Mouse (Mus musculus) MEL-GATA-1-ER (cell line): Measurements from ENCODE around the gene Gm6169.
"Not testable (repeated sequence)": the region's sequence is repeated elsewhere in the genome, so short reads cannot be mapped to it uniquely, and the experiment has no call there.

Experiments used
- DNase-seq: peaks from one replicate; pipeline ENCODE4 v3.0.0-alpha.2; 2012; ENCODE audit warnings: low read depth; ENCODE audit errors: extremely low read depth

The Gm6169 gene

DNA sequence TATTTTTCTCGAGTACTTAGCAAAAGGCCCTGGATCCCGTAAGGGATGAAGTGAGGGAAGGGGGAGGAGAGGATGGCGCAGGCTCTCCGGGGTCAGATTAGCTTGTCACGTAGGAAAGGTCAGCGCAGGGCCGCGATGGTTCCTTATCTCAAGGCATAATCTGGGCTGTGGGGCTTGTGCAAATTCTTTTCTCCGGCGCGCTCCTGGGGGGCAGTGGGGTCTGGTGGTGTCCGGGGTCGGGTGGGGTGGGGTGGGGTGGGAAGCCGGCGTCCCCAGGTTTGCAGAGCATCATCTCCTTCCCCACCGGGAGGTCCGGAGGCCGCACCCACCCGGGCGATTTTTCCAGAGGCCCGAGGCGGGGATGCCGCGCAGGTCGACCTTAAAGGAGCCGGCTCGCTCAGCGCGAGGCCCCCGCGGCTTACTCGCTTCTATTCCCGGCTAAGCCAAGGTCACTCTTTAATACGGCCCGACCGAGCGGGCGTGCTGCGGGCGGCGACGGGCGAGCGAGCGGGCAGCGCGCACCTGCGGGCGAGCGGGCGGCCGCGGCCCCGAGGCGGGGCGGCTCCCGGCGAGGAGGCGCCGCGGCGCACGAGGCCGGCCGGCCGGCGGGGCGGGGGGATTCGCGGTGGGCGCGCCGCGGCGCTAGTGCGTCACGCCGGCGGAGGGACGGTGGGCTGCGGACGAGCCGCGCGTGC is 28.0 kb downstream of the Gm6169 start:
- DNase-seq, result no peak

- no peak for DNase-seq
Observed at GRCm38 (mm10) chr13:97068151-97068550, 30.9 kb downstream of the Gm6169 start.

DNA sequence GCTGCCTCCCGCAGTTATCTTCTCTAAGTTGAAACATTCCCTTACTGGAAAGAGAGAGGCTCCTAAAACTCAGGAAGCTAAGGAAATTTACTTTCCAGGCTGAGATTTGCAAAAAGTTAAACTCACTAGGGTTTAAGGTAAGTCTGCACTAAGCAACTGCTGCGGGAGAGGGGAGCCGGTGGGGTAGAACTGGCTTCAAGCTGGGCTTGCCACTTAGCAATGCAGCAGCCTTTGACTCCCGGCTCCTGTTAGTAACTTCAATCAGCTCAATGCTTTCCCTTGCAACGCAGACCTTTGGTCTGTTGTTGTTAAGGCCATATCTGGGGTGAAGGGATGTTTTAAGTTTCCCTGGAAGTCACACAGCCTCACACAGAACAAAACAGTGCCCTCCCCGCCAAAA is 31.3 kb downstream of the Gm6169 start:
- no peak for DNase-seq

DNA sequence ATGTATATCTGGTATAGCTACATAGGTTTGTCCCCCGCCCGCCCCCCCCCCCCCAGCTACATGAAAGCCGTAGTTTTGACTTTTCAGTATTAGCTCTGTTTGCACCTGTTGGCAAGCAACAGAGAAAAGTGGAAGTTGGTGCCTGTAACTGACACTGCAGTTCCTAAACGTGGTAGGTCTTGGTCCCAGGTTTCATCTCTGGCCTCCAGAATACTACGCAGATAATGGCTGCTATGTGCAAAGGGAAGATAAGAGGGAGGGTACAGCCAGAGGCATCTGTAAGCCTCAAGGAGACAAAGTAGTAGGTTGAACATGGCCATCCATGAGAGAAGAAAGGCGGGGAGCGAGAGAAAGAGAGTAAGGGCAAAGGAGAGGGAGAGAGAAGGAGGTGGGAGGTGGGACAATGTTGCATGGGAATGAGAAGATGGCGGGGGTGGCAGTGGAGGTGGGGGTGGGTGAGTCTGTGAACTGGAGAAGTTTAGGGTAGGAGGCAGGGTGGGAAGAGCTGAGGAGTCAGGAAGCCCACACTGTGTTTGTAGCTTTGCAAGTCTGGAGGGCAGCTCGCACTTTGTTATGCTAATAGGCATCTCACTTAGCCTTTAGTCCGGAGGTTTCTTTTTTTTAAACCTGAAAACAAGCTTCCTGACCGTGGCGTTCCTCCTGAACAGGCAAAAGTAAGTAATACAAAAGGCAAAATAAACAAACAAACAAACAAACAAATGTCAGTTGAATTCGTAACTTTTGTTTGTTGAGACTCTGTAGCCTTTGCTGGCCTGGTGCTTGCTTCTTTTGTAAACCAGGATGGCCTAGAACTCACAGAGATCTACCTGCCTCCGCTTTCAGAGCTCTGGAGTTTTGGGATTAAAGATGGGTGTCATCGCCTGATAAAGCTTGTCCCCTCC is 32.1 kb downstream of the Gm6169 start, which contains the start of gene Fam169a:
Gene Fam169a (plus strand): TSS at position 638 of the 902 bp plus-strand sequence.
- peak; percentile 79 for DNase-seq

DNA sequence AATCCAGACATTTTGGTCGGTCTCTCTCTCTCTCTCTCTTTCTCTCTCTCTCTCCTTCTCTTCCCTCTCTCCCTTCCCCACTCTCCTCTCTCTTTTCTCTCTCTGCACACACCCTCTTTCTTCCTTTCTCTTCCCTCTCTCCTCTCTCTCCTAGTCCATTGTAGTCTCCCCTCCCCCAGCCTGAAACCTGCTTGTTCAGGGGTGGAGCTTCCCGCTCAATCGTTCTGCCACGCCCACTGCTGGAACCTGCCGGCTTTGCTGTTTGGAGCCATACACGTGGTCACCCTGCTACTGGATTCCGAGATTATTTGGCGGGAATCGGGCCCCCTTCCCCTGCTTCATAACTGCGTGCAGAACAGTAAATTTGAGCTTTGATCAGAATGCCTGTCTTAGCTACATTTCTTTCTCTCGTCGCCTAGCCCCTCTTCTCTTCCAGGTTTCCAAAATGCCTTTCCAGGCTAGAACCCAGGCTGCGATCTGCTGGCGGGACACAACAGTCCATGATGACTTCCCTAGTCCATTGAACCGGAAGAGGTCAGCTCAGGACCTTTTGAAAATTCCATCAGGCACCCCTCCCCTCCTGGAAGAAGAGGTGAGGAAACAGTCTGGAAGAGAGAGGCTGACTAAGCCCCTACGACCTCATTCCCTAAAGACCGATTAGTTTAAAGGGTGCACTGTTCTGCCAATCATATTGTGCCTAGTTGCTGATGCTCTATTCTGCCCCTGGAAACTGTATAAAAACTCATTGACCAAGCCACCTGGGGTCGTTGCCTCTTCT is 34.0 kb downstream of the Gm6169 start:
- DNase-seq, result not testable (repeated sequence)

DNA sequence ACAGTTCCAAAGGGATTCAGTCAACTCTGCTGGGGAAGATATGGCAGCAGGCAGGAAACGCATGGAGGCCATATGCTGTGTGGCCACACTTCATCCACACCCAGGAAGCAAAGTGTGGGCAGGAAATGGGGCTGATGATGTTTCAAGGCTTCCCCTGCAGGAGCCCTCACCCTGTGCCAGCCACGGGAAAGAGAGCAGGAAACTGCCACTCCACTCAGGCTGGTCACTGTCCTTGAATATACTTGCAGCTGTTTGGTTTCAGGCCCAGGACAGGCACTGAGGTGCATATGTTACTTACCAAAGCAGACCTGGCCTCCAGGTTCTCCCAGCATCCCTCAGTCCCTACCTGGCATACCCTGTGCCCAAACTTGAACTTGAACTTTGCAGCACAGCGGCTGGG is 34.6 kb downstream of the Gm6169 start:
- no peak for DNase-seq

- no peak for DNase-seq
Observed at GRCm38 (mm10) chr13:97063431-97063830, 35.6 kb downstream of the Gm6169 start.

- no peak for DNase-seq
Observed at GRCm38 (mm10) chr13:97062151-97062550, 36.9 kb downstream of the Gm6169 start.

- DNase-seq, result no peak
Observed at GRCm38 (mm10) chr13:97060331-97060730, 38.7 kb downstream of the Gm6169 start.

GRCm38 (mm10) chr13:97059746-97060145 is 39.3 kb downstream of the Gm6169 start:
- no peak for DNase-seq

DNA sequence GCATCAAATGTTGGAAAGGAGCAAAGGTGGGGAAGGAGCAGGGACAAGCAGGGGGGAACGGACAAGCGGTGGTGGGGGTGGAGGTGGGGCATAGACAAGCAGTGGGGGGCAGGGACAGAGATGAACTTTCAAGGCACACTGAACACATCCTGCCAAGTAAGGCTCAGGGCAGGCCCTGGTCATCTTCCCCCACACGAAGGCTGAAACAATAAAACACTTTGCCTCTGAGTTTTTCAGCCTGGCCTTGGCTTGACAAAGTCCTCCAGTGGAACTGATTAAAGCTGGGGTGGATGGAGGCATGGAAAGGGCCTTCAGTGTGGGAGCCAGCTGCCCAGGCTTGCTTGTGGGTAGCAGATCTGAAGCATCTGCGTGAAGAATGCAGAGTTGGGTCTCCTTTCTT is 41.2 kb downstream of the Gm6169 start:
- no peak for DNase-seq

- no peak for DNase-seq
Observed at GRCm38 (mm10) chr13:97053844-97054243, 45.2 kb downstream of the Gm6169 start.

GRCm38 (mm10) chr13:97052667-97053066 is 46.4 kb downstream of the Gm6169 start:
- peak; percentile 27 for DNase-seq

DNA sequence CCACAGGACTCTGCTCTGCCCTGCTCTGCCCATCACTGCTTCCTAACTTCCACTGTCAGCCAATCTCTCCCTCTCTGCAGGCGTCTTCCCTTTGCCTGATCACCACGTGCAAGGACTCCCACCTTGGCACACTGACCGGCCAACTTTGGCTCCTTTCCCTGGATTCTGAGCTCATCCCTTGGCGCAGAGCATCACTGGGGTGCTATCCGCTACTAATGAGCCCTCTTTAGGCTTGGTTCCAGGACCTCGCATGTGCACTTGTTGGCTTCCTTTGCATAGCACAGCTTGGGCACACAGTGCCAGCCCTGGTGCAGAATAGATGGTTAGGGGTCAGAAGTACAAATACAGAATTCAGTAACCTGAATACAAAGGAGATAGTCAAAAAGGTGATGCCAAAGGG is 47.9 kb downstream of the Gm6169 start:
- DNase-seq, result no peak
